Mouse (Mus musculus): ENCODE data around the gene Cep162.

DNA sequence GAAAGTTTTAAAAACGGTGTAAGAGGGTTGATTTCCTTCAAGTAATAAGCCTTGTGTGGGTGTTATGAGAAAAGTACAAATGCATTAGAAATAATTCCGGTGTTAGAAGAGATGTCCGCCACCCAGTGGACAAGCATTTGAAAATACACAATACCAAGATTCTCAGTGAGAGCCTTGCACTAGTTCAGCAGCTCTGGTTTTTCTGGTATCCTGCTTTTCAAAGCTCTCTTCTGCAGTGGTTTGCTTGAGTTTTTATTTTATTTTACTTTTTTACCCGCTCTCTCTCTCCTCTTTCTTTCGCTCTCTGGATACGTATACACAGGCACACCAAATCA is 327 bp upstream of the Cep162 start:
- no peak for TF ChIP-seq CTCF (IDR thresholded peaks at IDR 0.05; ENCODE audit: control insufficient read depth, insufficient read depth, insufficient replicate concordance, low read depth, low read length)
- TF ChIP-seq POLR2A (IDR thresholded peaks at IDR 0.05; ENCODE audit: control insufficient read depth, low read depth, low read length), result no peak
